Mouse (Mus musculus) c-Kit-negative CD71-positive TER-119-positive erythroid progenitor cells, embryonic 14.5 days (primary cell): ENCODE data around the gene Adap1.

ENCODE experiments used
- DNase-seq: peaks from one replicate; pipeline ENCODE4 v3.0.0-alpha.2; 2013; ENCODE audit warnings: low read depth, low spot score

The Adap1 gene

DNA sequence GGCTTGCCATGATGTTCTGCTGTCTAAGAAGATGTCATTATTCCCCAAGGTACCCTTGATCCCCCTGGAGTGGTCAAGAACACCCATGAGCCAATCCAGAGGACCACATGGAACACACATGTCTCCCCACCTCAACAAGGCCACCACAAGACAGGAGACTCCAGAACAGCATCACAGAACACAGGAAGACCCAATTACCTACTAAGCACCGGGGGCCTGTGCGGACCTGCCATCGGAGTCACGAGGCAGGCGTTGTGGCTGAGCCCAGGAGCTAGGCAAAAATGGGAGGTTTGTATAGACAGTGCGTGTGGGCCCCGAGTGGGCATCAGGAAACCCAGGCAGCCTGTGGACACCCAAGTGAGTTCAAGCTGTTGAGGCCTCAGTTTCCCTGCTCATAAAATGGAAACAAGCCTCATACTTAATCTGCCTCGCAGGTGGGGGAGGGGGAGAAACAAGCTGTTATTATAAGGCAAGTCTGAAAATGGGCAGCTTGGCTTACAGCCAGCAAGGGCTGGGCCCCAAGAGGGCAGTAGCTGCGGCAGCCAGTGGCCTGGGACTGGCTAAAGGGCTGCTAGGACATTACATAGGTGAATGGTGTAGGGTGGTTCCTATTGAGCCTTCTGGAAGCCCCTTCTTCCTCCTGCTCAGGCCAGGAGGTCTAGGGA is 2.0 kb downstream of the Adap1 start:
- DNase-seq: no peak

DNA sequence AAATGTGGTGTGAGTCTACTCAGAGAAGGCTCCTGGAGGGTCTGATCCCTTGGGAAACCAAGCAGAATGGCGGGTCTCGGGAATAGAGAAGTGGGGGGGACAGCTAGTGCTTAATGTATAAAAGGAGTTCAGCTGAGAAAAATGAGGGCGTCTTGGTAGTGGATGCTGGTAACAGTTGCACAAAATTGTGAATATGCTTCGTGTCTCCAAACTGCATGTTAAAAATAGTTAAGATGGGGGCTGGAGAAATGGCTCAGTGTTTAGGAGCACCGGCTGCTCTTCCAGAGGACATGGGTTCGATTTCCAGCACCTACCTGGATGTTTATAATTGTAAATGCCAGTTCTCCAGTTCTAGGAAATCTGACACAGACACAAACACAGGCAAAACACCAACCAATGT is 4.1 kb downstream of the Adap1 start:
- no peak for DNase-seq

DNA sequence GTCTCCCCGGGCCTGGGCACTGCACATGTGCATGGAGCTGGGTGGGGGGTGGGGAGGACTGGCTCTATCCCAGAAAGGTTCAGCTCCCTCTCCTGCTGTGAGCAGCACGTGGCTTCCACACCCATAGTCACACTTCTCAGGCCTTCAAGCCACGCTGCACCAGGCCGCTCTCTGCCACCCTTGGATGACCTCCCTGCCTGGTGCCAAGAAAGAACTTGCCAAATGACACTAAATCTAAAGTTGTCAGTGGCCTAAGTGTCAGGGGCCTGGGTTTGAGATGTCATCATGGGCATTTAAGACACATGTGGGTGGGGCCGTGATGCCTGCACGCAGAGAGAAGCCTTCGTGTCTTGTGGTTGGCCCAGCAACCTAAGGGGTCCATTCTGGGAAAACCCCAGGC is 5.0 kb downstream of the Adap1 start:
- no peak for DNase-seq

DNA sequence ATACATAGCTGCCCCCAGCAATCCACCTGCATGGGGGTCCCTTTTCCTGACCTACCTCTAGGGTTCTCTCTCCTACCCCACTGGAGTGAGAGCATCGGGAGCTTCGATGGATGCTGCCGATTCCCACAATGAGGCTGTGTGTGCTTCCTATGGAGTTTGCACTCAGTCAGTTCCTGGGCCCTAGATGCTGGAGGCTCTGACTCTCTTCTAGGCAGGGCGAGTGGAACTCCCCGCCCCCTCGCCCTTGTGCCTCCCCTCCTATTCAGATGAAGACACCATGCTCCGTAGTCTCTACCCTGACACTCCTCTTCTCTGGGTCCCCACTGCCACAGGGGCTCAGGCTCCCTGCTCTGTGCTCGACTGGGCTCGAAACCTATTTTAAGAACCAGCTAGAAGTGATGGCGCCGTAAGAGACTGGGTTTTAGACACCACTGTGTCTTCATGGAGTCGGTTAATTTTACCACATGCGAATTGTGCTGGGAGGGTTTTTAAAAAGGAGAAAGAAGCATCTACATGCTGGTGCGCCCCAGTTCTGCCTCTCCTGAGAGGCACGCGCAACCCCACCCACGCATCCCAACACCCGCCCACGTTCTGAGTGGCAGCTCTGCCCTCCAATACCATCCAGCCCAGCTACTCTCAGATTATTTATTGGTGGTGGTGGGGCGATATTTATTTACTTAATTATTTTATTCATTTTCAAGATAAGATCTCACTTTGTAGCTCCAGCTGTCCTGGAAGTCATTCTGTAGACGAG is 7.5 kb downstream of the Adap1 start:
- no peak for DNase-seq

DNA sequence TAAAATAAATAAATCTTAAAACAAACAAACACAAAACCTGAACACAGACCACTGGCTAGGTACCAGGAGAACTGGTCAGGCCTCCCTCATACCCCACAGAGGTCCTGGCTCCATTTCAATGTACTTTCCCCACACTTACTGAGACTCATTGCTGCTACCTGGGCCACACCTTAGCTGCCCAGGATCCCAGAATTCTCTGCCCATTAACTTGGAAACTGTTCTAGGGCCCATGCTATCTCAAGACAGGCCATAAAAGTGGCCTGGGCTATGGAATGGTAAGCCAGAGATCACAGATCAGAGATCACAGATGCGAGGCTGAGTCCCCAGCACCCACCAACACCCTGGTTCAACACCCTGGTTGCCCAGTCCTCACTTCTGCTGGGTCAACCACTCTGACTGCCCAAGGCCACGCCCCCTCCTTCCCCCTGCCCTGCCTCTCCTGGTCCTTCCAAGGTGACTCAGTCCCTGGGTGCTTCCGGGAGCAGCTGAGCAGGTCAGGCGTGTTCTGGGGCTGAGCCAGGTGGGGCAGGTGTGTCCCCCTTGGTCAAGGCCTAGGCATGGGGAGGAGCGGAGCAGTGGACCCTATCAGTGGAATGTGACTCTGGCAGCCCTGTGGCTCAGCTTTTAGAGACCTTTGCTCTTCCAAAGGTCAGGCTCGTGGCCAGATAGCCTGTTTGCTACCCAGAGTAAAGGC is 8.3 kb downstream of the Adap1 start:
- no peak for DNase-seq

DNA sequence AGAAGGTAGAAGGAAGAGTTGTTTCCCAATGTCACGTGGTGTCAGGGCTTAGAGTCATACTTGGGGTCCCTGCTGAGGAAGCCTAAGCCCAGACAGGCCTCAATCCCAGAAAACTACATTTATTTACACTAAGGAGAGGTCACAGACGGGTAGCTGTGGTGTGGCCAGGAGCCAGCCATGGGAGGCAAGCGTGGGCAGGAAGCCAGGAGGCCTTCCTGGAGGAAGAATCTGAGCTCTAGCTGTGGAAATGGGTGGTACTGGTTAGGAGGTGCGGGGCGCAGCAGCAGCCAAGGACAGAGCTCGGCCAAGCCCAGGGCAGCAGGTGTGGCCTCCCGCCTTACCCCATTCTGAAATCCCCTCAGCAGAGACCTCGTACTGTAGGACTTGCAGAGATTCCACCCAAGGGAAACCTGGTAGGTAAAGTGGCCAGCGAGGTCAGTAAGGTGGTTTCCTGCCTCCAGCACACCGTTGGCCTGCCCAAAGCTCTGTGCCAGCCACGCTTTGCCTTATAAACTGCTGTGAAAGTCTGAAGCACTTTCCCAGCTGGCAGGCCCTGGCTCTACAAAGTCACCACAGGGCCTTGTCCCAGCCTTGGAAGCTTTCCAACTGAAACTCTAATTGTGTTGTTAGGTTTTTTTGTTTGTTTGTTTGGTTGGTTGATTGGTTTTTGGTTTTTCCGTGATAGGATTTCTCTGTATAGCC is 10.3 kb downstream of the Adap1 start:
- DNase-seq: no peak

DNA sequence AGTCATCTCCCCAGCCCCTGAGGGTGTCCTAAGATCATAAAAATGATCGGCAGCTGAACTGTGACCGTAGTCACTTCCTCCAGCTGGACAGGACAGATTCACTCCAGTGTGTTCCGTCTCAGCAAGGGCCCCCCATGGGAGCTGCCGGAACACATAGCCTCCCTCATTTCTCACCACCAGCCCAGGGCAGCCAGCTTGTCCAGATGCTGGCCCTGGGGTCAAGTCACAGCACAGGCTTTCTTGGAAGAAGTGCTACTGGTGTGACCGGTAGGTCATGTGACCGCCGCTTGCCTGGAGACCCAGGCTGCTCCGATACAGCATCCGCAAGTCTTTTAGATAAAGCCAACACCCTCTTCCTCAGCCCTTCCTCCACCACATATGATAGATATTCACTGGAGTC is 11.9 kb downstream of the Adap1 start:
- no peak for DNase-seq

DNA sequence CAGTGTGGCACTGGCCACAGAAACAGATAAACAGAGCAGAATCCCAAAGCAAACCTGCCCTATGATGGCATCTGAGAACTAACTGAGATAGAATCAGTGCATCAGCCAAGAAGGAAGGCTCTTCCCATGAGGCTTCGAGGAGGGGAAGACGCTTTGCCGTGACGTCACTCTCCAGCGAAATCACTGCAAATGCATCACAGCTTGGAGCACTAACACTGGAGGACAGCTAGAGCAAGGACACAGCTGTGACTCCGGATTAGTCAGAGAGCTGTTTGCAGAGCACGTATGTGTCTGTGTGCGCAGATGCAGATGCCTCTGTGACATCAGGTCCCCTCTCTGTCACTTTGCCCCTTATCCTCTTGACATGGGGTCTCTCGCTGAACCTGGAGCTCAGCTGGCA is 13.6 kb downstream of the Adap1 start:
- no peak for DNase-seq

DNA sequence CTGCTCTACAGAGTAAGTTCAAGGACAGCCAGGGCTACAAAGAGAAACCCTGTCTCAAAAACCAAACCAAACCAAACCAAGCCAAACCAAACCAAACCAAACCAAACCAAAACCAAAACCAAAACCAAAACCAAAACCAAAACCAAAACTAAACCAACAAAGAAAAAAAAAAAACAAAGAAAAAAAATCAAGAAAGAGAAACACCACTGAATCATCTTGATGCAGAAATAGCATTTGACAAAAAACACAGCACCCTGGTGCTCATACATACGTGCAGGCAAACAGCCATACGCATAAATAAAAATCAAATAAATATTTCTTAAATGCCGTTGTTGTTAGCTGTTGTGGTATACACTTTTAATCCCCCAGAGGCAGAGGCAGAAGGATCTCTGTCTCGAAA is 14.9 kb downstream of the Adap1 start:
- no peak for DNase-seq

DNA sequence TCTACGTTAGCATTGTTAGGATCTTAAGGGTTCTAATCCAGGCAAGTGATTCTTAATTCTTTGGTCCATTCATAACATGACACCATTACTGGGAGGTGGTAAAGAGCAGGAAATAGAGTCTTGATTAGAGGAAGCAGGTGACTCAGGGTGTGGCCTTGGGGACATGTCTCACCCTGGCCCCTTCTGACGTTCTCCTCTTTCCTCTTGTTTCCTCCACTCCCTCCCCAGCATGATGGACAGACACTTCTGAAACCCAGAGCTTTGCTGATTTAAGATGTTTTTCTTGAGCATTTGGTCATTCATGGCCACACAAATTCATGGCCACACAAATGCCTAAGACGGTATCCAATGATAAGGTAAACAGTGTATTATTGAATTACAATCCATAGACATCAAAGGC is 15.5 kb downstream of the Adap1 start:
- no peak for DNase-seq

DNA sequence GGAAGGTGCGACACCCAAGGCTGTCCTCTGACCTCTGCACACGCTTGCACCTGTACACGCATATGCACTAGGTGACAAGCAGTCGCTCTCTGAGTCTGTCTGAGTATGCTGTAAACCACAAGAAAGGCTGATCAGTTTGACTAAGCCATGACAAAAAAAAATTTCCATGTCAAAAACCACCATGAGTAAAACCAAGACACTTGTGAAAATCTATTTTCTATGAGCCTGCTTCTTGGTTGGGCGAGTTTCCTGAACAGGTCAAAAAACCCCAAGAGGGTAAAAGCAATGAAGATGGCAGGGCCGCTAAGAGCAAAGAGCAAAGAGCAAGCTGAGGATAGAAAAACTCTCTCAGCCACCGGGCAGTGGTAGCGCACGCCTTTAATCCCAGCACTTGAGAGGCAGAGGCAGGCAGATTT is 21.8 kb downstream of the Adap1 start:
- no peak for DNase-seq

DNA sequence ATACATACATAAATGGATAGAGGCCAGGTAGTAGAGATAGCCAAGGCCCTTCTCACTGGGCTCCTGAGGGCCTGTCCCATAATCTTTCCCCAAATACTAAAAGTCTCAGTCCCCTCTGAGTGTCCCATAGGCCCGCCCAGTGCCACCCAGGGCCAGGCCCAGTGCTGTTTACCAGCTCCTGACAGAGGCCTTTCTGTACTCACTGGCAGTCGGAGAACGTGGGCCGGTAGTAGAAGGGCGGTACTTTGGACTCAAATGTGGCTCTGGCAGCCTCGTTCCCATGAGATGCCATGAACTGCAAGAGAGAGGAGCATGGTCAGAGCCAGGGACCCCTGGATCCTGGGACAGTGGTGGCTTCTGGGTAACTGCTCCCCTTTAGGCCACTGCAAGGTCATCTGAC is 23.3 kb downstream of the Adap1 start:
- DNase-seq: no peak

DNA sequence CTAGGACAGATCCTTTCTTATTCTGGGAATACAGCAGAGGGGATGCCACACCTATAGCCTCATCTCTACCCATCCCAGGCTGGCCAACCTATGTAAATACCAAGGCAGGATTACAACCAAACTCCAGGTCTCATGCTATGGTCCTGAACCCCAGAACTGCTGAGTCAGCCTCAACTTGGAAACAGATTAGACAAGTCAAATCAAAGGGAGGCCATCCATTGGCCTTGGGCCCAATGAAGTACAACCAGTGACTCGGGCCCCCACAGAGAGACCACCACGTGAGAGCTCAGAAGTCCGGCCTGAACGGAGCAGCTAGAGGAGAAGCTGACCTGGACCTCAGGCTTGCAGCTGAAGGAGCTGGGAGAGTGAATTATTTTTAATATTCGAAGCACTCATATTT is 27.7 kb downstream of the Adap1 start:
- no peak for DNase-seq

DNA sequence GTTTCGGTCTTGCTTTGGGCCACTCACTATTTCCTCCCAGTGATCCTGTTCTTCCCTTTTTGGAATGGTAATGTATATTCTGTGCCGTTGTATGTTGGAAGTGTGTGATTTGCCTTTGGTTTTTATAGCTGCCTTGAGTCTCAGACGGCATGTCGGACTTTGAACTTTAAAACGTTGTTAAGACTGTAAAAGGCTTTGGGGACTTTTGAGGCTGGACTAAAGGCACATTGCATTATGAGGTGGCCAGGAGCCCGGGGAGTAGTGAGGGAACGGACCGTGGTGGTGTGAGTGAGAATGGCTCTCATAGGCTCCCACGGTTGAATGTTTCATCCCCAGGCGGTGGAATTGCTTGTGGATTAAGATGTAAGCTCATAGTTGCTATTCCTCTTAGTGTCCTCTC is 28.3 kb downstream of the Adap1 start:
- DNase-seq: no peak

DNA sequence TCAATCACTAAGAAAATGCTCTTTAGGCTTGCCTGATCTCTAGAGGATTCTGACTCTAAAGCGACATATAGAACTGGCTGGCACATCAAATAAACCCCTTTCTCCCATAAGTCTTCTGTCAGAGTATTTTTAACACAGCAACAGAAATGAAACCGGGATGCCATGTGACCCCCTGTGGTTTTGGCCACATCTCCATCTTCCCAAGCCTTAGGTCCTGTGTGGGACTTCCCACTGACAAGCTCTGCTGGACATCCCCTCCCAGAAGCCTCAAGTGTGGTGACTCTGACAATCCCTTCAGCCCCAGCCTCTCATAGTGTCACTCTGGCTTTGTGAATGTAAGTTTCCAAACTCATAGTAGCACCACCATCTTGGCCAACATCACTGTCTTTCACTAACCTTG is 31.3 kb downstream of the Adap1 start:
- no peak for DNase-seq

DNA sequence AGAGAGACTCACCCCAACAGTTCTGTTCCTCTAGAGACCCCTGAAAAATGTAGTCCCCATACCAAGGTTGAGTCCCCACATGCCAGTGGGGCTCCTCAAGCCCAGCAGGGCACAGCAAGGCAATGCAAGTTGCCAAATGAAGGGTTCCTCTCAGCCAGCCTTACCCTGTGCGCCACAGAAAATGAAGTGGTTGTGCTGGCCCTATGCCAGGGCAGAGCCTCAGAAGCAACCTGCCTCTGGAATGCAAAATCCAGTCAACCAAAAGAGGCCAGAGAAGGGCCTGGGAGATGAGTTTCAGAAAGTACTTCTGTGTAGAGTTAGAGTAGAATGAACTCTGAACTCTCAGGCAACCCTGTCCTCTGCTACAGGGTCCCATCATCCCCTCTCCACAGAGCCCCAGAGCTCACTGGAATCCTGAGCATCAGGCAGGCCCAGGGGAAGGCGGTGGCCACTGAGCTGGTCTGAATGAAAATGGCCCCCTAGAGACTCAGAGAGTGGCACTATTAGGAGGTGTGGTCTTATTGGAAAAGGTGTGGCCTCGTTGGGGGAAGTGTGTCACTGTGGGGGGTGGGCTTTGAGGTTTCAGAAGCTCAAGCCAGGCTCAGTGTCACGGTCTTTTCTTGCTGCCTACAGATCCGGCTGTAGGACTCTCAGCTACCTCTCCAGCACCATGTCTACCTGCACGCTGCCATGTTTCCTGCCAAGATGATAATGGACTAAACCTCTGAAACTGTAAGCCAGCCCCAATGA is 33.4 kb downstream of the Adap1 start:
- no peak for DNase-seq

DNA sequence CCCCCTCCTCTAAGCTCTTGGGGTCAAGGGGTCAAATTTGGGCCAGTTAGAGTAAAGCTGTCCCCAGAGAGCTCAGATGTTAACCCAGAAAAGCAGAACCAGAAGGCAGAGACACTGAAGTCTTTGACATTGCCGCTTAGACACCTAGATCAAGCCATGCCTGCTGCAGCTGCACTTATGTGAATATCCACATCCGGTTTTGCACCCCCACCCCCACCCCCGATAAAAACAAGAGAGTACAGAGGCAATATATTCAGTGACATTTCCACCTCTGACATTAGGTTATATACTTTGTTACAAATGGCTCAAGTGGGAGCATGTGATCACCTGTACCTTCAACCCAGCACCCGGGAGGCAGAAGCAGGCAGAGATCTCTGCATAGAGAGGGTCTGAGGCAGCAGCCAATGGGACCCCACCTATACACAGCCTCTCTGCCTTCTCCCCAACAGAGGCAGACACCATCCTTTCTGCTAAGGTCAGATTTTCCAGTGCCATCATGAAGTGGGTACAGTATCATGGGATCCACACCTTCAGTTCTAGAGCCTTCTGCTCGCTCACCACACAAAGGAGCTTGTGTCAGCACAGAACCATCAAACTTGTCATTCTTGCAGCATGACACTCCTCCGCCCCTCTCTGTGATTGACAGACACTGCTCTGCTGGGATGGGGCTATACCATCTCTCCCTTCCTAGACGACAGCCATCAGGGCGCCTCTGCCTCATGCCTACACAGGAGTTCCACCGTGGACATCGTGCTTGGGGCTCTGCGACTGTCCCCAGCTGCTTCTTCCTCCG is 34.8 kb downstream of the Adap1 start:
- DNase-seq: no peak

DNA sequence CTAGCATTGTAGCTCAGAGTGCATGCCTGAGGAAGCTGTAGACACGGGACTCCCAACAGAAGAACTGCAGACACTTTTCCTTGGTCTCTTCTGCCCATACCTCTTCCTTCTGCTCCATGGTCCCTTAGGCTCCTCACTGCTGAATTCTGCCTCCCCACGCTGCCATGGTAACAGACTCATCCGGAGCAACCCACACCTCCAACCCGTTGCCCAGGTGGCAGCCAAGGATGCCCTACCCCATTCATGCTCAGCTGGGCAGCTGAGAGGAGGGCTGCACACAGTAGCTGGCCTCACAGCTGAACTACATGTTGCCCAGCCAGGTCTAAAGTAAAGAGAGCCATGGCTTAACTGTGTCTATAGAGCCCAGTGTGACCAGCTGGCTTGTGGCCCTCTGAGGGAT is 36.8 kb downstream of the Adap1 start:
- no peak for DNase-seq

DNA sequence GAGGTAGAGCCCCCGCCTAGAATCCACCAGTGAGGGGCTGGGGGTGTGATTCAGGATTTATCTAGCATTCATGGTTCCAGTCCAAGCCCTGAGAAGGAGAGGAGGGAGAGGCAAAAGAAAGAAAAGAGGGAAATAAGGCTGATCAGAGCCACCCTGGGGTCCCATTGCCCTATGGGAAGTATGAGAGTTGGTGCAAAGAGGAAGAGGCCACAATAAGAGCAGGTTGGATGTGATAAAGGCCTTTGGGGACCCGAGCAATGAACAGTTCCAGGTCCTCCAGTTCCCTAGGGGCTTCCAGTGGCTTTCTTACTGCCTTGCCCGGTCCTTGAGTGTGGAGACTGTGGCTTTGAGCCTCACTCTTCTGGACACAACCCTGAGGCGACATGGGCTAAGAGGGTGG is 37.6 kb downstream of the Adap1 start:
- no peak for DNase-seq

DNA sequence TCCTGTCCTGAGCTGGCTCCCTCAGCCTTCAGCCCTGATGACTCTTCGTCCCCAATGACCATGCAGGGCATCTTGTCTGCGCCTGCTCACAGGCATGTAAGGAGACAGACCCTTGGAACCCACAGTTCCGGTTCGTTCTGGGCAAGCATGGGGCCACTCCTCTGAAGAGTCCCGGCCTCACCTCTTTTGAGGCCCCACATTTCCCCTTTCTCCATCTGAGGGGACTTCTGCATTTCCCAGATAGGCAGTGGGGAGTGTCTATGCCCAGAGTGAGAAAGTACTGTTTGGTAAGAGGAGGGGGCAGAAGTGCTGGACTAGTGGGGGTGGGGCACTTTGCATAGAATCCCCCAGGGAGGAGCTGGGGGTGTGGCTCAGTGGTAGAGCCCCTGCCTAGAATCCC is 38.3 kb downstream of the Adap1 start:
- DNase-seq: no peak
